Mouse (Mus musculus) kidney, adult 2 months (tissue): Measurements from ENCODE around the gene Hmgn1.

Experiments used
- CTCF ChIP-seq: fragments of 200-500 bp; conservative IDR thresholded peaks from 2 replicates; pipeline ENCODE4 v1.5.1; 2011; ENCODE audit warnings: low read depth, mild to moderate bottlenecking, control low read depth, low read length, moderate library complexity, mixed read lengths; ENCODE audit not compliant: insufficient read depth, insufficient read length
- POLR2A ChIP-seq: fragments of 200-500 bp; IDR thresholded peaks from one replicate; pipeline ENCODE4 v1.6.1; 2011; ENCODE audit warnings: low read depth, low read length, control low read depth

- TF ChIP-seq CTCF: no peak
- no peak for TF ChIP-seq POLR2A
Measured at GRCm38 (mm10) chr16:96081331-96081730, 46.2 kb downstream of the Hmgn1 start.
